Mouse (Mus musculus): ENCODE measurements around the gene Smpx. TPM values are rescaled to one million over a fixed set of nuclear protein-coding genes. Genes with fewer than 3 reads are reported as not detected.

Gene Smpx
- total RNA-seq (2021) = not detected
- long read RNA-seq, experiment 1 = 0 reads
- long read RNA-seq, experiment 2 = 0 reads

DNA sequence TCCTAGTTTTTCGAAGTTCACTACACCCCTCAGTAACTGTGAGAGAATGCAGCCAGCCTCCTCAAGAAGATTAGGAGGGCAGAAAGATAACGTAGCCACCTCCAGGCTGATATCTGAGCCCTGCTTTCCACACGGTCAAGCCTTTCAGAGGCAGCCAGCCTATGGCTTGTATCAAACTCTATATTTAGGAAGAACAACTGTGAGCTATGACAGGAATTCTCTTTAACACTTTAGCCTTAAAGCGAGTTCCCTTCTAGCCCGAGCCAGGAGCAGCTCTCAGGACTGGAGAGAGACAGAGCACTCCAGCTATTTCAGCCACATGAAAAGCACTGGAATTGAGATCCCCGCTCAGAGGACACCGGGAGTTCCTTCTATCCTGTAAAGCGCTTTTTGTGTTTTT lies at the start of gene Smpx:
Gene Smpx (plus strand): TSS at position 49 of the 400 bp plus-strand sequence.
- no peak within 1 kb of the TSS for H3K27ac ChIP-seq
- no peak for TF ChIP-seq CTCF (conservative IDR thresholded peaks at IDR 0.05)
- DNase-seq (ENCODE audit: low spot score in 2 of 2) = no peak

DNA sequence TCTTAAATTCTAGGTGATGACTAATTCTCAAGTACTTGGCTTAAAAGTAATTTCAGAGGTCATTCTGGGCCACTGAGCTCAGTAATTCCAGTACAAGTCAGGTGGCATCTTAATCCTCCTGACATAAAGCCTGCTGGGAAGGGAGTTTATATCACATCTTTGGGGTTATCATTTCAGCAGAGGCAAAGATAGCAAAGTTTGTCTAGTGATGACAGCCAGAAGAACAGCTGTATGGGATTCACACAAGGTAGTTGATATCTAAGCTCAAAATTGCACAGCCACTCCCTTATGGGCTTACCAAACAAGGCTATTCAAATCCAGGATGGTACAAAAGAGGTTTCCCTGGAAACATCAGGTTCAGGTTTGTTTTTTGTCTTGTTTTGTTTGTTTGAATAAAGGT lies 43.7 kb upstream of the Smpx start:
- no peak for TF ChIP-seq CTCF (conservative IDR thresholded peaks at IDR 0.05)

More for the DNA sequence above, at the start of gene Smpx:
- H3K4me3 ChIP-seq = no peak within 1 kb of the TSS

DNA sequence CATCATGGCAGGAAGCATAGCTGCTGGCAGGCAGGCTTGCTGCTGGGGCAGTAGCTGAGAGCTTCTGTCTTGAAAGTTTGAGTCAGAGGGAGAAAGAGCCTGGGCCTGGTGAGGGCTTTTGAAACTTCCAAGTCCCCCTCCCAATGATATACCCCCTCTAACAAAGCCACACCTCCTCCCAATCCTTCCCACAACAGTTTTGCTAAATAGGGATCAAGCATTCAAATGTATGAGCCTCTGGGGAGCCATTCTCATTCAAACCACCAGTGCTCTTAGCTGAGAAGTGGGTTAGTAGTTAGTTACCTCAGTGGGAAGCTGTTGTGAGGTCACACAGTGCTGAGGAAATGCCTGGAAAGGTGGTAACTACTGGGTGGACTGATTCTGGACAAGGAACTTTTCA lies 41.4 kb upstream of the Smpx start:
- no peak for DNase-seq (ENCODE audit: low spot score in 2 of 2)
- TF ChIP-seq CTCF (conservative IDR thresholded peaks at IDR 0.05) = no peak
- Histone ChIP-seq H3K4me3 (no peak overlapping the region), H3K27ac (no peak overlapping the region)

More for the DNA sequence above, 43.7 kb upstream of the Smpx start:
- H3K4me3 ChIP-seq = no peak overlapping the region
- H3K27ac ChIP-seq = no peak overlapping the region
- DNase-seq (ENCODE audit: low spot score in 2 of 2) = no peak

DNA sequence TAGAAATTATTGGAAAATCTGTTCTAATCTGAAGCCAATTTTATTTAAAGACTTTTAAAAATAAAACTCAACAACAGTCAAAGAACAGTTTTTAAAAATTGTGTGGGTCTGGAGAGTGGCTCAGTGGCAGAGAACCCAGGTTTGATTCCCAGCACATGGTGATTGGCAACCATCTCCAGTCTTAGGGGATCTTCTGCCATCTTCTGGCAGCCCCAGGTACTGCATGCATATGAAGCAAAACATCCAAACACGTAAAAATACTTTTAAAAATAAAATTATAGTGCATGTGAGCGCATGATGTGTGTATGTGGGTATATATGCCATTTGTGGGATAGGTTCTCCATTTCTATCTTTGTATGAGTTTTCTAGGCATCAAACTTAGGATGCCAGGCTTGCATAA lies 26.9 kb upstream of the Smpx start:
- Histone ChIP-seq H3K4me3 (no peak overlapping the region), H3K27ac (no peak overlapping the region)
- no peak for DNase-seq (ENCODE audit: low spot score in 2 of 2)
- TF ChIP-seq CTCF (conservative IDR thresholded peaks at IDR 0.05) = peak; percentile 46

DNA sequence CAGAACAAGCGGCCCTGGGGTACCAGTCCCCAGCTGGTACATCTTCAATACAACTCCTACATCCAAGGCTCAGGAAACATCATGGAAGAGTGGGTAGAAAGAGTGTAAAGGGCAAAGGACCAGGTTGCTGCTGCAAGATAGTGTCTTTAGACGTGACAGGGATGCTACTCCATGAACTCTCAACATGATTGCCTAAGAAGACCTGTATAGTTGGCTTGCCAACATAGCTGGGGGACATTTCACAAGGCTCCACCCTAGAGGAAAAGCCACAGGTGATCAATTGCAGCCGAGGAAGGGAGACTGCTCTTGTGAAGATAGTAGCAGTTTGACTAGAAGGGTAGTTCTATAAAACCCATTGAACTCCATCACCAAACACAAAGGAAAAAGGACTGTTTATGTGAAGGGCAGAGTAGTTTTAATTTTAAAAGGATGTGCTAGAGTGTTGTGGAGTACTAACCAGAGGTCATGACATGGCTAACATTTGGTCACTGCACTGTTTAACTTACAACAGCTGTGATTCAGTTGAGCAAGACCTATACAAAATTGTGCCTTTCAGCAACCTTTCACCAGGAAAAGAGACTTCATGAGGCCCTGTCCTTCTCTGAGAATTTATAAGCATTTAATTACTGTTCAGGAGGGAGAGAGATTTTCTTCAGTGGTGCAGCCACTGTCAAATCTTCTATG lies 23.9 kb upstream of the Smpx start:
- DNase-seq (ENCODE audit: low spot score in 2 of 2) = no peak

DNA sequence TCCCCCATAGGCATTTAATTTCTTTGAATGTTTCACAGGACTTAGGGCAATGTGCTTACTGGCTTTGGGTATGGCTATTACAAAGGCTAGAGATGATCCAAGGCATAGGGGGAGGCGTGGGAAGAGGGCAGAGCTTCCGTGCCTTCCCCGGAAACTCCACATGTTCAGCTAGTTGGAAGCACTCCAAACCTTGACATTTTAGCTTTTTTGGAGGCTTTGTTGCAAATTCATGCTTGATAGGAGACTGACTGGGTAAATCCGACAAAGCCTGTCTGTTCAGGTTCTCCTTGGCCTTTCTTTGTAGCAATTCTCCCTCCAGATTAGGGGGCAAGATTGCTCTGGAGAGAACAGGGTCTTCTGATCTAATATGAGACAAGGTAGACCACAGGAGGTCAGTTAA lies 7.5 kb upstream of the Smpx start:
- Histone ChIP-seq H3K27ac (no peak overlapping the region), H3K4me3 (no peak overlapping the region)
- no peak for DNase-seq (ENCODE audit: low spot score in 2 of 2)
- TF ChIP-seq CTCF (conservative IDR thresholded peaks at IDR 0.05) = no peak

More for the DNA sequence above, 23.9 kb upstream of the Smpx start:
- Histone ChIP-seq H3K27ac (no peak overlapping the region), H3K4me3 (no peak overlapping the region)
- TF ChIP-seq CTCF (conservative IDR thresholded peaks at IDR 0.05) = no peak

DNA sequence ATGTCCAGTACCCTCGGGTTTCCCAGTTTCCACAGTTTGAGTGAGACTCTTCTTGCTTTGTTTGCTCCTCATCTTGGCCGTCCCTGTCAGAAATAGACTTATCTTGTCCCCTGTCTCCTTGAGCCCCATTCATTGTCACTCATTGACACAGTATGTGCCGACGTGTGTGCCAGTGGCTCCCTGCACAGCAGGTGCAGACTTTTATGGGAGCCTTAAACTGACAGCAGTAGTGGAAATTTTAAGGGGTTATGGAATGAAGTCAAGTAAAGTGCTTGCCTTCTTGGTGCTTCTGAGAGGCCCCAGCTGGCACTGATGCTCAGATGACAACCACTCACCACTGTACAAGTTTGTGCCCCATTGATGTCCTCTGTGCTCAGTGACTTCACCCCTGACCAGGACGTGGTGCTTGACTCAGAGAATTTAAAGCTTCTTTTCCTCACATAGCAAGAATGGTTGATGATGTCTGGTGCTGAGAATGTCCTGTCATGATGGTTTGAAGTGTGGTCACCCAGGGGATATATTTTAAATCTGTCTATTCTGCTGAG lies 1.0 kb upstream of the Smpx start:
- no peak for DNase-seq (ENCODE audit: low spot score in 2 of 2)
- TF ChIP-seq CTCF (conservative IDR thresholded peaks at IDR 0.05) = no peak
- H3K4me3 ChIP-seq = no peak overlapping the region
- H3K27ac ChIP-seq = no peak overlapping the region

DNA sequence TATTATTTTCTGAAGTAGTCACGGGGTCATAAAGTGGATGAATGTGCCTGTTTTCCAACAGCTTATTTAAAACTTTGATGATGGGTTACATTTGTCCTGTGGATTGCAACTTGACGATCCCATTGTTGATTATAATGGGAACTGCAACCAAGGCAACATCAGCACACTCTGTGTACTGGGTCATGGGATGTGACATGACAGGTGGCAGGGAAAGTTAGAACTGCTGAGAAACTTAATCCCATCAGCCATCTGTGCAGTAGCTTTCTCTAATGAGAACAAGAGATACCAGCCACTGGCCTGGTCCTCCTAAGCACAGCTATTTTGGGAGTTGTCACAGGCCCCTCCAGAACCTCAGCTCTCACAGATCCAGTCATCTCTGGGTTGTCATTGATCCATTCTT lies 8.5 kb downstream of the Smpx start:
- no peak for TF ChIP-seq CTCF (conservative IDR thresholded peaks at IDR 0.05)
- H3K4me3 ChIP-seq = no peak overlapping the region
- no peak for DNase-seq (ENCODE audit: low spot score in 2 of 2)
- H3K27ac ChIP-seq = no peak overlapping the region

DNA sequence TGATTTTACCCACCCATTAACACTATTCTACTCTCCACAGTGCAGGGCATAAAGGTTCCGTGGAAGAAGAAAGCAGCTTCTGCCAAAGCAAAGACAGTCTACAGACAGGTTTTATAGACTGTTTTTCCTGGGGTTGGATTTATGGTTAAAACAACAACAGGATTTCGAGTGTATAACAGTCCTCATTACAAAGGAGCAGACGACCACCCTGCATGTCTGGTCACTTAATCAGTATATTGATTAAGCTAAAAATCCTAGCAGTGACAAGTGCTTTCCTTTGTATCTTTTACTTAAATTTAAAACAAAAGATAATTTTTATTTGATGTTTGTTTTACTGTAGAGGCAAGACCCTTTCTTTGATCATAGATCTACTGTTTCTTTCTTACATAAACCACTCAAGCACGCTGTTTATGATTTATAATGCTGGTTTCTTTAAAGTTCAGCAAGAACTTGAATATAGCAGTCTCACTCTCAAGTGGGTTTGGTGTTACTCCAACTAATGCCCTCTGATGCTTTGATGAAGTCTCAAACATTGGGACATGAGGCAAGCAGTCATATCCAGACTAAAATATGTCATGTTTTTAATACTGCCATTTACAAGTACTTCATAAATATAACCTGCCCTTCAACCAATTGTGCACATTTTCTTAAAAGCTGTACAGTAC lies 10.0 kb downstream of the Smpx start:
- no peak for TF ChIP-seq CTCF (conservative IDR thresholded peaks at IDR 0.05)
- no peak for DNase-seq (ENCODE audit: low spot score in 2 of 2)

DNA sequence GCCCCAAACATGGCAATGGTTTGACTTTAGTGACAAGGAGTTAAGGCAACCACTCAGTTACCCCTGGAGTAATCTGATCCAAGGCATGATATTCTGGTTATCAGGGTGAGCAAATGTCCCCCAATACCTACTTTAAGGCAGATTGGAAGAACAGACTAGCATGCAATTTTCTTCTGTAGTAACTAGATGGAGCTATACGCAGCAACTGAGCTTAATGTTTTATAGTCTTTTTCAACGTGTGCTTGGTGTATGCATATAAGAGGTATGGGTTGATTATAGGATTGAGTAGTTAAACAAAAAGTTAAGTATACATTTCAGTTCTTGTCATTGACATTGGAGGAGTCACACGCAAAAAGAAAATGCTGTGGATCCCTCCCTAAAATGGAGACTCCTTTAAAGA lies 21.2 kb downstream of the Smpx start:
- peak; percentile 64 for TF ChIP-seq CTCF (conservative IDR thresholded peaks at IDR 0.05)
- no peak overlapping the region for H3K27ac ChIP-seq
- no peak overlapping the region for H3K4me3 ChIP-seq
- DNase-seq (ENCODE audit: low spot score in 2 of 2) = no peak

More for the DNA sequence above, 10.0 kb downstream of the Smpx start:
- Histone ChIP-seq H3K4me3 (no peak overlapping the region), H3K27ac (no peak overlapping the region)

DNA sequence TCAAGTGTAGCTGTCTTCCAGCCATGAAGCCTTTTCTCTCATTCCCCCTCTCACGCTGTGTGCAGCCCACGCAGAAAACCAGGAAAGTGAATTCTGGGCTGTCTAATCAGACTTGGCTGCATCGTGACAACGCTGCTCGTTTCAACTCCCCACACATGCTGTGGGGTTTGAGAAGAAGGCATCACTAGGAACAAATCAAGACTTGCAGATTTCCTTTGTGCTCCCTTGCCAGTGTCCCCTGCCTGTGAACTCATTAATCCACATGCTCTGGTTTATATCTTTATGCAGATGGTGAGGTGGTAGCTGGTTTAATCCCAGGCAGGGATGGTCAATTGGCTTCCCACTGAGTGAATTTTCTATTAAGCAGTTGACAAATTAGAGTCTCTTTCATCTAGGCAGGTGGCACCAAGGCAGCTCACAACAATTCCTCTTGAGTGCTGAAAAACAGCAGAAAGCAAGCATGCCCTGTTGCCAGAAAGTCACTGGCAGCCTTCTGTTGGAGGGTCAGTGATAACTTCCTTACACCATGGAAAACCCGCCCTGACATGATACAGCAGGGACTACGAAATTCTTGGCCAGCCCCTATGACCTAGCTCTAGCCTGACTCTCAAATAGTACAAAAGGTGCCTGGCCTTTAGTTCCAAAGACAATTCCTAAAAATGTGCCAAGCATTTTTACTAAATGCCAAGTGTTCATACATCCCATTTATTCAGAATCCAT lies 32.1 kb downstream of the Smpx start:
- no peak overlapping the region for H3K4me3 ChIP-seq
- TF ChIP-seq CTCF (conservative IDR thresholded peaks at IDR 0.05) = no peak
- H3K27ac ChIP-seq = peak overlapping the region; percentile 77
- DNase-seq (ENCODE audit: low spot score in 2 of 2) = peak; percentile 47 to 51

DNA sequence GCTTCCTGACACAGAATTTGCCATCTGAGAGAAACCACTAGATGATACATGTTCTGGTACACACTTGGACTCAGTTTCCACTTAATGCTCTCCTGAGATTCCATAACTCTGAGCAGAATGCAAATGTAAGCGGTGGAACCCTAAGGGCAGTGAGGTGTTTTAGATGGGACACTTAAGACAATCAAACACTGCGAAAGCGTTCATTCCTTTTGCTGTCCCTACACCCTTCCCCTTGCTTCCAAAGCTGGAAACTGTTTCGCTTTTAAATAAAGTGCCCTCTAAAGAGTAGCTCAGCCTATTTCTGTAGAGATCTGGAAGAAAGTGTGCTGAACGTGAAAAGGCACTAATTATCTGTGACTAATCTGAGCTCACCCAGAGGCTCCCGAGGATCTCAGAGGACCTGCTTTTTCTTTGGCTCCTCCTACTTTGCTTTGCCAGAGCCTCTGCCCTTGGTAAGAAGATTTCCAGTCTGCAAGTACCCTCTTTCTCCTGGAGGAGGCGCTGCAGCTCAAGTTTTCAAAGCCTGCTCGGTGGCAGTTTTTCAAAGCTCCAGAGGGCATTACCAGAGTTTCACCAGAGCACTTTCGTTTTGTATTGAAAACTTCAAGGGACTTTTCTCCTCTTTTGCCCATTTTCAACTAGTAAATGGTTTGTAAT lies 33.1 kb downstream of the Smpx start:
- Histone ChIP-seq H3K4me3 (peak overlapping the region; percentile 28; the same call in 1 of the 2 replicates), H3K27ac (peak overlapping the region; percentile 77)
- TF ChIP-seq CTCF (conservative IDR thresholded peaks at IDR 0.05) = peak; percentile 88
- DNase-seq (ENCODE audit: low spot score in 2 of 2) = peak; percentile 70 to 80

Data from layer of hippocampus, adult 2 months (tissue).